Mouse (Mus musculus) MEL (cell line): ENCODE measurements around the gene Fbxl8.

ENCODE experiments used
- CTCF ChIP-seq, 3 experiments: IDR thresholded peaks in 2 of 3; conservative IDR thresholded peaks in 1 of 3; 2 replicates each; pipeline ENCODE4 v1.5.1; 2011 to 2012; ENCODE audit warnings: low read length in 3 of 3, low read depth in 2 of 3, mild to moderate bottlenecking in 2 of 3, improper control_type of control experiment in 1 of 3, inconsistent platforms in 1 of 3, mixed read lengths in 1 of 3, moderate library complexity in 1 of 3; ENCODE audit not compliant: control insufficient read depth in 1 of 3, insufficient read depth in 1 of 3, poor library complexity in 1 of 3, severe bottlenecking in 1 of 3
- EP300 ChIP-seq, 2 experiments: IDR thresholded peaks; 2 replicates each; pipeline ENCODE4 v1.6.1; 2011; ENCODE audit warnings: improper control_type of control experiment in 2 of 2, low read length in 2 of 2, low read depth in 1 of 2, mild to moderate bottlenecking in 1 of 2
- GATA1 ChIP-seq: IDR thresholded peaks from 2 replicates; pipeline ENCODE4 v1.6.1; 2011; ENCODE audit warnings: low read depth, low read length, improper control_type of control experiment
- MAX ChIP-seq: IDR thresholded peaks from 2 replicates; pipeline ENCODE4 v1.6.1; 2011; ENCODE audit warnings: low read length, improper control_type of control experiment
- MAZ ChIP-seq: IDR thresholded peaks from 2 replicates; pipeline ENCODE4 v1.6.1; 2012; ENCODE audit warnings: low read depth, mild to moderate bottlenecking, inconsistent platforms, low read length, improper control_type of control experiment
- MXI1 ChIP-seq: IDR thresholded peaks from 2 replicates; pipeline ENCODE4 v1.6.1; 2011; ENCODE audit warnings: mild to moderate bottlenecking, low read depth, low read length, improper control_type of control experiment
- POLR2A ChIP-seq, 2 experiments: IDR thresholded peaks; 2 replicates each; pipeline ENCODE4 v1.6.1; 2011 to 2012; ENCODE audit warnings: low read length in 2 of 2, mild to moderate bottlenecking in 2 of 2, control low read depth in 1 of 2, improper control_type of control experiment in 1 of 2, low read depth in 1 of 2, moderate library complexity in 1 of 2; ENCODE audit not compliant: control insufficient read depth in 1 of 2, insufficient read depth in 1 of 2, poor library complexity in 1 of 2
- USF1 ChIP-seq: IDR thresholded peaks from 2 replicates; pipeline ENCODE4 v1.6.1; 2014; ENCODE audit warnings: low read depth, mild to moderate bottlenecking, inconsistent platforms, low read length, improper control_type of control experiment, moderate library complexity
- USF2 ChIP-seq, 2 experiments: IDR thresholded peaks; 2 replicates each; pipeline ENCODE4 v1.6.1; 2011 to 2012; ENCODE audit warnings: improper control_type of control experiment in 2 of 2, low read length in 2 of 2, borderline replicate concordance in 1 of 2, inconsistent platforms in 1 of 2, low read depth in 1 of 2, mild to moderate bottlenecking in 1 of 2; ENCODE audit not compliant: insufficient read depth in 1 of 2

DNA sequence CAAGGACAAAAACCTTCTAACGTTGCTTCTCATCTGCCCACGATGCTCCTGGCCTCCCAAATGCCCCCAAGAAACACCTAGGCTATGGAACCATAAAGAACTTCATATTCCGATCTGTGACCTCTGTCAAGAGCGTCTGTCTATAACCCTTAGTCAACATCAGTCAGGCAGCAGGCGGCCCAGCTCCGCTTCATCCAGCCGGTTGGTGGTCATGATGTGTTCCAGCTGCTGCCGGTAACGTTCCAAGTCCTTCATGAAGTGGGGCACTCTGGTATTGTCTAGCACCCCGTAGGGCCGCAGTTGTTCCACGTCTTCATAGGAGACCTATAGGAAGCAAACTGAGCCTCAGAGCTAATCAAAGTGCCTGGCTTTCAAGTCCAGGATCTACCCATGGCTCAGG lies 17.4 kb downstream of the Fbxl8 start:
- no peak for TF ChIP-seq CTCF (IDR thresholded peaks at IDR 0.05 in 2 of 3, conservative IDR thresholded peaks at IDR 0.05 in 1 of 3; ENCODE audit: control insufficient read depth in 1 of 3, insufficient read depth in 1 of 3, low read depth in 2 of 3, low read length in 3 of 3, poor library complexity in 1 of 3, severe bottlenecking in 1 of 3)
- no peak for TF ChIP-seq MXI1
- no peak for TF ChIP-seq EP300 (IDR thresholded peaks at IDR 0.05; ENCODE audit: low read depth in 1 of 2, low read length in 2 of 2)
- no peak for TF ChIP-seq POLR2A (IDR thresholded peaks at IDR 0.05; ENCODE audit: control insufficient read depth in 1 of 2, insufficient read depth in 1 of 2, low read depth in 1 of 2, low read length in 2 of 2, poor library complexity in 1 of 2)
- no peak for TF ChIP-seq USF2 (IDR thresholded peaks at IDR 0.05; ENCODE audit: borderline replicate concordance in 1 of 2, insufficient read depth in 1 of 2, low read depth in 1 of 2, low read length in 2 of 2)
- no peak for TF ChIP-seq MAX
- TF ChIP-seq MAZ: no peak
- TF ChIP-seq USF1: no peak
- no peak for TF ChIP-seq GATA1
